Mouse (Mus musculus) limb, embryonic 14.5 days (tissue): ENCODE measurements around the gene Pxdn. TPM values are rescaled to one million over a fixed set of nuclear protein-coding genes. Genes with fewer than 3 reads are reported as not detected.
A peak's percentile ranks its signal among the peaks of the same experiment; 100 is the strongest.

Experiments used
- ATAC-seq: fragments of 200-750 bp; cut with Nextera tagmentation; 2 replicates; pipeline ENCODE4 v1.8.0; 2017; ENCODE audit warnings: low read depth, moderate number of reproducible peaks, moderate TSS enrichment; ENCODE audit not compliant: low FRiP score
- DNase-seq: peaks from one replicate; pipeline ENCODE4 v3.0.0-alpha.2; 2015; ENCODE audit warnings: low spot score
- H3K27ac ChIP-seq: fragments of 300-500 bp; sonication (generic); replicated peaks from 2 replicates; pipeline ENCODE4 v1.5.1; 2014; ENCODE audit warnings: low read depth, mild to moderate bottlenecking, low read length, moderate library complexity, mixed read lengths
- H3K27me3 ChIP-seq: fragments of 300-500 bp; sonication (generic); 2 replicates; pipeline ENCODE4 v1.6.1; 2014; ENCODE audit warnings: low read length, mixed read lengths; ENCODE audit not compliant: control insufficient read depth, insufficient read depth
- H3K36me3 ChIP-seq: fragments of 300-500 bp; sonication (generic); 2 replicates; pipeline ENCODE4 v1.6.1; 2014; ENCODE audit warnings: mild to moderate bottlenecking, low read length, moderate library complexity, mixed read lengths; ENCODE audit not compliant: control insufficient read depth, insufficient read depth
- H3K4me1 ChIP-seq: fragments of 300-500 bp; sonication (generic); 2 replicates; pipeline ENCODE4 v1.6.1; 2014; ENCODE audit warnings: antibody characterized with exemption, low read length, mixed read lengths; ENCODE audit not compliant: control insufficient read depth, insufficient read depth
- H3K4me2 ChIP-seq: fragments of 300-500 bp; sonication (generic); replicated peaks from 2 replicates; pipeline ENCODE4 v1.6.1; 2014; ENCODE audit warnings: low read depth, mild to moderate bottlenecking, low read length, moderate library complexity; ENCODE audit not compliant: severe bottlenecking
- H3K4me3 ChIP-seq: fragments of 300-500 bp; sonication (generic); replicated peaks from 2 replicates; pipeline ENCODE4 v1.5.1; 2014; ENCODE audit warnings: low read length
- H3K9ac ChIP-seq: fragments of 300-500 bp; sonication (generic); 2 replicates; pipeline ENCODE4 v1.6.1; 2014; ENCODE audit warnings: mild to moderate bottlenecking, low read depth, low read length, moderate library complexity; ENCODE audit not compliant: severe bottlenecking
- H3K9me3 ChIP-seq: fragments of 300-500 bp; sonication (generic); 2 replicates; pipeline ENCODE4 v1.6.1; 2016; ENCODE audit warnings: low read length; ENCODE audit not compliant: control insufficient read depth
- POLR2A ChIP-seq: fragments of 200-500 bp; IDR thresholded peaks from 2 replicates; pipeline ENCODE4 v1.8.0; 2012; ENCODE audit warnings: inconsistent platforms, mild to moderate bottlenecking, moderate library complexity, borderline replicate concordance; ENCODE audit not compliant: insufficient read depth, insufficient read length; ENCODE audit errors: extremely low read depth
- WGBS: fragments of 180-500 bp; shearing (Covaris S2); extraction: QIAGEN DNeasy Blood & Tissue Kit; methylation state at CpG from one replicate; pipeline ENCODE4 v1.1.7; 2014; 5-methylcytosine and 5-hydroxymethylcytosine counted together
- polyA plus RNA-seq, 2 experiments: library from polyadenylated mRNA; depleted of rRNA in 1 of 2; stranded (reverse) in 1 of 2; unstranded in 1 of 2; fragments of >200 nt; fragmentation: Nextera tagmentation in 1 of 2; extraction: Ambion mirVana in 1 of 2; gene quantifications; 2 replicates each; pipeline versions ENCODE4 v1.2.1 to v1.2.3; 2012 to 2014

The Pxdn gene
- polyA plus RNA-seq, 2 experiments: 145 to 175 TPM

DNA sequence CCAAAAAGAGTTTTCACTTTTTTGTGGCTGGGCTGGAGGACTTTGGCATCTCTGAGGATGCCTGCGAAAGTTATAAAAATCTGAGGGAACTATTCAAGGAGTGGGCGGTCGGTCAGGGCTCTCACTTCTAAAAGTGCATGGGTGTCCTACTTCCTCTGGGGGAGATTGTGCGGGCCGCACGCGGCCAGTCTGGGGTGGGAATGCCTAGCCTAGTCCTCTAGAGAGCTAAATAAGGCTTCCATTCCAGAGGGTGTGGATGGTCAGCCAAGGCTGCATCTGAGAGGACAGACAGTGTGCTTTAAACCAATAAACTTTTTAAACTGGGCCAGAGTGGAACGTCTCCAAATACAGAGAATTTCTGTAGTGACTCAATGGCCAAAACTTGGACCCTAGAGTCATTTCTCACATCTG, 1.9 kb downstream of the Pxdn start:
- 2% methylated on average over 8 of the region's 8 CpGs for WGBS
- TF ChIP-seq POLR2A: no peak
- Histone ChIP-seq H3K4me1 (peaks cover 24% of the 10 kb centered on the region), H3K4me2 (peak overlapping the region; percentile 55), H3K27ac (peak overlapping the region; percentile 91), H3K36me3 (no peaks in the 10 kb centered on the region), H3K9ac (peak overlapping the region; percentile 91), H3K9me3 (no peaks in the 10 kb centered on the region), H3K4me3 (peak overlapping the region; percentile 80), H3K27me3 (no peaks in the 10 kb centered on the region)
- DNase-seq: no peak
- peak; percentile 5; the same call in 1 of the 2 replicates for ATAC-seq

DNA sequence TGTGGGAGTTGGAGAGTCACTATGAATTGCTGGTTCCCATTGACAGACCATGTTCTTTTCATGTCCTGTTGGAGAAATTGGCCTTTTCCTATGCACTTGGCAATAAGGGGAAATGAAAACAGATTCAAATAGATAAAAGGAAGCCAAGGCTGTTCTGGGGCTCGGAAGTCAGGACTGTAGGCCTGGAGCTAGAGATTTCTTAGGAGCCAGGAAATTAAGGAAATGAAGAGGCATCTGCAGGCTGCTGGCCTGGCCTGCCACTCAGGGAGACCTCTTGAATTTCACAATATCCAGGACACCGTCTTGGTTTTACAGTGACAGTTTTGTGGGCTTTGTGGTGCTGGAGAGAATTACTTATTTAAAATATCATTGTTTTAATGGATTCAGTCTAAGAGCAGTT, 5.0 kb downstream of the Pxdn start:
- peaks cover 27% of the 10 kb centered on the region for H3K4me1 ChIP-seq
- 80% methylated on average over 2 of the region's 2 CpGs for WGBS
- DNase-seq (no peak), ATAC-seq (no peak)
- TF ChIP-seq POLR2A: no peak
- no peak overlapping the region for H3K4me3 ChIP-seq
- no peak overlapping the region for H3K4me2 ChIP-seq
- no peaks in the 10 kb centered on the region for H3K27me3 ChIP-seq
- no peak overlapping the region for H3K9ac ChIP-seq
- H3K27ac ChIP-seq: no peak overlapping the region
- H3K36me3 ChIP-seq: no peaks in the 10 kb centered on the region
- H3K9me3 ChIP-seq: no peaks in the 10 kb centered on the region

DNA sequence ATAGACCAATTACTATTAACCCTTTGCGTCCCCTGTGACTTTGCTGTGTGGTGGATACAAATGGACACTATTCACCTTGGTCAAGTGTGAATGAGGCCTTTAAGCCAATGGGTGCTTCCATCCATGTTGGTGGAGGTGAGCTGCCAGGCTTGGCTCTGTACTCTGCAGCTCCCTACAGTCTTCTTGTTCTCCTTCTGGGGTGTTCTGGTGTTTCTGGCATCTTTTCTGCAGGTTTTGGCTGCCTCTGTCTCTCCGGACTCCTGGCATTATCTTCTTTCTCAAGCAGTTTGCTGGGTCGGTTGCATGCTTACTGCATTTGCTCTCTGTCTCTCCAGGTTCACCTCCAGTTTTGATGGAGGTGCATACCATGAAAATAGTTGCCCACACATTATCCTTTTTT, 7.2 kb downstream of the Pxdn start:
- Histone ChIP-seq H3K9ac (no peak overlapping the region), H3K4me2 (no peak overlapping the region), H3K27ac (no peak overlapping the region), H3K4me3 (no peak overlapping the region), H3K4me1 (peaks cover 27% of the 10 kb centered on the region), H3K27me3 (no peaks in the 10 kb centered on the region), H3K36me3 (no peaks in the 10 kb centered on the region), H3K9me3 (no peaks in the 10 kb centered on the region)
- TF ChIP-seq POLR2A: no peak
- DNase-seq (no peak), ATAC-seq (no peak)
- 85% methylated on average over 3 of the region's 3 CpGs for WGBS

DNA sequence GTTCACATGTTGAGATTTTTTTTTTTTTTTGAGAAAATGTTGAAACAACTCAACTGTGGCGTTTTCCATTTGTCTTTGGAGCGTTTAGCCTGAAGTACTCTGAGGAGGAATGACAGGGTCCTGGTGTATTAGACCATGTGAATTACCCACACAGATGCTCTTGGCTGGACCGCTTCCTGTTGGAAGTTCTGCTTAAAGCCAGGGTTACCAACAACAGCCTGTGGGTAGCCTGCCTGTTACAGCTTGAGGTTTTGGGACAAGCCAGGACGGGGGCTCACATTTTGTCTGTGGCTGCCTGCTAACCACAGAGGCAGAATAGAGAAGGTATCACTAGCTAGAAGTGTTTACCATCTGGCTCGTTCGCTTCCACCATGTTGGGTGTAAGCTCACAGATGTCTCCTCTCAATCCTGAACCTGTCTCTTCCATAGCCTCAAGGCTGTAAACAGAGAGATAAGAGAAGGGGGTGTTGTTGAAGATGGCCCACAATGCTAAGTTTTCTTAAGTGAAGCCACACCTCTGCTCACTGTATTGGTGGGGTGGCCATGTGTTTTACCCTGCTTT, 7.9 kb downstream of the Pxdn start:
- TF ChIP-seq POLR2A: no peak
- Histone ChIP-seq H3K27ac (no peak overlapping the region), H3K36me3 (no peaks in the 10 kb centered on the region), H3K27me3 (no peaks in the 10 kb centered on the region), H3K4me2 (no peak overlapping the region), H3K4me3 (no peak overlapping the region), H3K9me3 (no peaks in the 10 kb centered on the region), H3K9ac (no peak overlapping the region), H3K4me1 (peaks cover 24% of the 10 kb centered on the region)
- 69% methylated on average over 6 of the region's 6 CpGs for WGBS
- no peak for DNase-seq
- ATAC-seq: no peak

DNA sequence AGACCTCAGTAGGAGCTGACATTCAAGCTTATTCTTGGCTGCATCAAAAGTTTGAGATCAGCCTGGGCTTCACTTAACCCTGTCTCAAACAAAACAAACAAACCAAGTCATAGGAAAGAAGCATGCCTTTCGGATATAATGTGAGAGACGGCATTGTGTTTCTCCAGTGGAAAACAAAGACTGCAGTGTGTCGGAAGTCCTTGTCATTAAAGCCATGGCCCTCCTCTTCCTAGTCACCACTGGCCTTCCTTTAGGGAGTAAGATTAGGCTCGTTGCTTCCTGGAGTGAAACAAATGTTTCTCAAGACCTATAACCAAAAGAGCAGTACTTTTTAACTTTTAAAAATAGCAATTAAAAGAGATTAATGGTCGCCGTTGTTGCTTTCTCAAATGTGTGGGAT, 13.6 kb downstream of the Pxdn start:
- Histone ChIP-seq H3K9me3 (no peaks in the 10 kb centered on the region), H3K36me3 (no peaks in the 10 kb centered on the region), H3K4me1 (peaks cover 33% of the 10 kb centered on the region), H3K4me3 (no peak overlapping the region), H3K9ac (no peak overlapping the region), H3K27ac (peak overlapping the region; percentile 34; the same call in 1 of the 2 replicates), H3K4me2 (no peak overlapping the region), H3K27me3 (no peaks in the 10 kb centered on the region)
- ATAC-seq (no peak), DNase-seq (no peak)
- TF ChIP-seq POLR2A: no peak
- 70% methylated on average over 6 of the region's 6 CpGs for WGBS
